Mouse (Mus musculus): ENCODE results near the gene Mark1.
A peak's percentile ranks its signal among the peaks of the same experiment; 100 is the strongest.

Gene Mark1

GRCm38 (mm10) chr1:184999071-184999750, at the start of gene Mark1:
Gene Mark1, minus strand, starts transcription at chr1:184999570.
- peak; percentile 41 for DNase-seq

GRCm38 (mm10) chr1:185047516-185048247, 48.3 kb upstream of the Mark1 start:
- no peak for DNase-seq

GRCm38 (mm10) chr1:185046513-185046912, 47.1 kb upstream of the Mark1 start:
- no peak for DNase-seq

GRCm38 (mm10) chr1:185038183-185038686, 38.9 kb upstream of the Mark1 start:
- DNase-seq = no peak

GRCm38 (mm10) chr1:185030565-185030964, 31.2 kb upstream of the Mark1 start:
- DNase-seq = no peak

GRCm38 (mm10) chr1:185020429-185021168, 21.2 kb upstream of the Mark1 start:
- no peak for DNase-seq

GRCm38 (mm10) chr1:185012566-185012965, 13.2 kb upstream of the Mark1 start:
- no peak for DNase-seq

GRCm38 (mm10) chr1:185007066-185007465, 7.7 kb upstream of the Mark1 start:
- no peak for DNase-seq

- peak; percentile 63 for DNase-seq
These were observed 620 bp upstream of the Mark1 start for GRCm38 (mm10) chr1:184999780-185000599.

GRCm38 (mm10) chr1:184998631-184999030, 739 bp downstream of the Mark1 start:
- DNase-seq = no peak

- no peak for DNase-seq
These were observed 1.2 kb downstream of the Mark1 start for GRCm38 (mm10) chr1:184998161-184998560.

- no peak for DNase-seq
These were observed 1.9 kb downstream of the Mark1 start for GRCm38 (mm10) chr1:184997466-184997865.

GRCm38 (mm10) chr1:184995335-184995734, 4.0 kb downstream of the Mark1 start:
- no peak for DNase-seq

GRCm38 (mm10) chr1:184991191-184991590, 8.2 kb downstream of the Mark1 start:
- no peak for DNase-seq

GRCm38 (mm10) chr1:184986748-184987147, 12.6 kb downstream of the Mark1 start:
- no peak for DNase-seq

- no peak for DNase-seq
These were observed 14.6 kb downstream of the Mark1 start for GRCm38 (mm10) chr1:184984723-184985122.

GRCm38 (mm10) chr1:184983751-184984150, 15.6 kb downstream of the Mark1 start:
- DNase-seq = no peak

- no peak for DNase-seq
These were observed 27.1 kb downstream of the Mark1 start for GRCm38 (mm10) chr1:184972214-184972776.

- no peak for DNase-seq
These were observed 30.0 kb downstream of the Mark1 start for GRCm38 (mm10) chr1:184969374-184969773.

- peak; percentile 31 for DNase-seq
These were observed 33.5 kb downstream of the Mark1 start for GRCm38 (mm10) chr1:184965682-184966360.

GRCm38 (mm10) chr1:184963121-184963693, 36.2 kb downstream of the Mark1 start:
- no peak for DNase-seq
